ENCODE assay signal across 18 mouse cellular contexts in genomic region chr8:3352715-3353114, GRCm38 (mm10). TPM values are rescaled to one million over a fixed set of nuclear protein-coding genes. Genes with fewer than 3 reads are reported as not detected.
DNase-seq lines count a peak whose midpoint lies in the region; ATAC-seq and TF ChIP-seq lines count a peak whose summit lies in the region.
"Had no signal": no experiment of that assay in that cellular context is flagged by ENCODE, and none has a peak within 500 bp of the region (broad histone marks: within the 10 kb centered on the region; RNA-seq: fewer than 3 reads in every experiment).

No protein-coding gene starts in this region.

- no peaks in the 10 kb centered on the region for H3K36me3 ChIP-seq in intestine, embryonic 14.5 days (ENCODE audit: control insufficient read depth, insufficient read depth, low read length)
- H3K36me3 ChIP-seq in liver, embryonic 13.5 days: no peaks in the 10 kb centered on the region
- no peaks in the 10 kb centered on the region for H3K36me3 ChIP-seq in stomach, embryonic 14.5 days (ENCODE audit: control insufficient read depth, insufficient read depth, low read length)
- H3K36me3 ChIP-seq: heart, embryonic 13.5 days; limb, embryonic 15.5 days; neural tube, embryonic 15.5 days had no signal

- H3K27me3 ChIP-seq in intestine, embryonic 14.5 days (replicated peaks; ENCODE audit: control insufficient read depth, insufficient read depth, low read length): no peaks in the 10 kb centered on the region
- no peaks in the 10 kb centered on the region for H3K27me3 ChIP-seq in liver, embryonic 13.5 days
- H3K27me3 ChIP-seq in stomach, embryonic 14.5 days (ENCODE audit: control insufficient read depth, insufficient read depth, low read length): no peaks in the 10 kb centered on the region
- H3K27me3 ChIP-seq: limb, embryonic 15.5 days; neural tube, embryonic 15.5 days had no signal

- peak; percentile 38 for ATAC-seq in intestine, embryonic 14.5 days (replicated peaks; ENCODE audit: low FRiP score, low TSS enrichment, low read depth)
- no peak for ATAC-seq in liver, embryonic 13.5 days (ENCODE audit: low read depth)
- ATAC-seq in stomach, embryonic 14.5 days (ENCODE audit: insufficient number of reproducible peaks, insufficient read depth, low FRiP score, low read depth): peak; percentile 60

- H3K9me3 ChIP-seq in intestine, embryonic 14.5 days (ENCODE audit: control insufficient read depth, low read length): no peaks in the 10 kb centered on the region
- H3K9me3 ChIP-seq in liver, embryonic 13.5 days (replicated peaks): no peaks in the 10 kb centered on the region
- no peaks in the 10 kb centered on the region for H3K9me3 ChIP-seq in stomach, embryonic 14.5 days (ENCODE audit: control insufficient read depth, low read depth, low read length)
- H3K9me3 ChIP-seq: heart, embryonic 13.5 days; limb, embryonic 15.5 days; neural tube, embryonic 15.5 days had no signal

- peak; percentile 33 to 34 for DNase-seq in spleen, postnatal 36 days (ENCODE audit: low spot score in 2 of 2)
- no peak for DNase-seq in spleen, adult 18-20 months
- no peak for DNase-seq in intestine, embryonic 14.5 days (ENCODE audit: low spot score)
- no peak for DNase-seq in liver, embryonic 13.5 days
- DNase-seq in c-Kit-positive CD71-positive TER-119-positive erythroid progenitor cells, embryonic 14.5 days (ENCODE audit: low spot score): no peak
- DNase-seq in gastrocnemius, adult 2 months: no peak
- DNase-seq in left cerebral cortex, adult 8-10 months (ENCODE audit: low spot score in 2 of 2): no peak
- DNase-seq: adrenal gland, postnatal 36 days; cerebellum, postnatal 14 days; gastrocnemius, postnatal 36 days had no signal

- no peak overlapping the region for H3K4me3 ChIP-seq in intestine, embryonic 14.5 days (ENCODE audit: low read depth, low read length)
- no peak overlapping the region for H3K4me3 ChIP-seq in liver, embryonic 13.5 days (replicated peaks)
- H3K4me3 ChIP-seq in stomach, embryonic 14.5 days (ENCODE audit: low read depth, low read length): no peak overlapping the region
- no peak overlapping the region for H3K4me3 ChIP-seq in gastrocnemius, adult 2 months
- H3K4me3 ChIP-seq: heart, embryonic 13.5 days; layer of hippocampus, adult 2 months; limb, embryonic 15.5 days; neural tube, embryonic 15.5 days had no signal

- no peak for TF ChIP-seq CTCF in gastrocnemius, adult 2 months (IDR thresholded peaks at IDR 0.05)

- peaks cover 9% of the 10 kb centered on the region for H3K4me1 ChIP-seq in intestine, embryonic 14.5 days (replicated peaks; ENCODE audit: control insufficient read depth, insufficient read depth, low read length)
- peaks cover 30% of the 10 kb centered on the region for H3K4me1 ChIP-seq in liver, embryonic 13.5 days (replicated peaks)
- no peaks in the 10 kb centered on the region for H3K4me1 ChIP-seq in stomach, embryonic 14.5 days (ENCODE audit: control insufficient read depth, insufficient read depth, low read length)
- H3K4me1 ChIP-seq: heart, embryonic 13.5 days; limb, embryonic 15.5 days; neural tube, embryonic 15.5 days had no signal

- no peak overlapping the region for H3K9ac ChIP-seq in intestine, embryonic 14.5 days (ENCODE audit: low read length)
- no peak overlapping the region for H3K9ac ChIP-seq in liver, embryonic 13.5 days
- no peak overlapping the region for H3K9ac ChIP-seq in stomach, embryonic 14.5 days (replicated peaks; ENCODE audit: low read depth, low read length)
- H3K9ac ChIP-seq: heart, embryonic 13.5 days; limb, embryonic 15.5 days; neural tube, embryonic 15.5 days had no signal

- intact Hi-C loops in gastrocnemius, adult 2 months (cut with DNase I): loop anchor here (10.0 kb wide), 1 partner anchor 322 kb away; the partner anchor contains the start of genes Fcor and Trappc5

- 59% methylated on average over 6 of the region's 6 CpGs for WGBS in intestine, embryonic 14.5 days
- WGBS in liver, embryonic 13.5 days (ENCODE audit: insufficient replicate concordance): 51% methylated on average over 6 of the region's 6 CpGs
- WGBS in stomach, embryonic 14.5 days: 61% methylated on average over 6 of the region's 6 CpGs

- no peak overlapping the region for H3K27ac ChIP-seq in intestine, embryonic 14.5 days (ENCODE audit: low read depth)
- H3K27ac ChIP-seq in liver, embryonic 13.5 days: peak overlapping the region; percentile 6; the same call in 1 of the 2 replicates
- peak overlapping the region; percentile 29; the same call in 1 of the 2 replicates for H3K27ac ChIP-seq in stomach, embryonic 14.5 days (ENCODE audit: low read length)
- H3K27ac ChIP-seq in gastrocnemius, adult 2 months: no peak overlapping the region
- H3K27ac ChIP-seq: heart, embryonic 13.5 days; layer of hippocampus, adult 2 months; limb, embryonic 15.5 days; neural tube, embryonic 15.5 days had no signal

- no peak overlapping the region for H3K4me2 ChIP-seq in intestine, embryonic 14.5 days (ENCODE audit: low read length)
- peak overlapping the region; percentile 26; the same call in 1 of the 2 replicates for H3K4me2 ChIP-seq in liver, embryonic 13.5 days
- 0 out of 2 replicates have a peak overlapping the region, but pooled peaks have one; percentile 6 for H3K4me2 ChIP-seq in stomach, embryonic 14.5 days (replicated peaks; ENCODE audit: low read depth, low read length)
- H3K4me2 ChIP-seq: heart, embryonic 13.5 days; limb, embryonic 15.5 days; midbrain, embryonic 11.5 days; neural tube, embryonic 15.5 days had no signal

RNA-seq across cellular contexts. Expression of gene A430078G23Rik, which starts 0.5 kb away (rescaled TPM):
- 0.34 TPM in 1 of 2 replicates, not detected in the other for polyA plus RNA-seq in intestine, embryonic 14.5 days (2014; fragmentation: Nextera tagmentation; extraction: Ambion mirVana)
- polyA plus RNA-seq in liver, embryonic 13.5 days (2015; fragmentation: Nextera tagmentation; extraction: Ambion mirVana): 0.53 and 0.62 TPM in 2 replicates
- 0.27 and 0.39 TPM in 2 replicates for polyA plus RNA-seq in stomach, embryonic 14.5 days (2014; fragmentation: Nextera tagmentation; extraction: Ambion mirVana)
- total RNA-seq in gastrocnemius, adult 2 months (2021): not detected
- total RNA-seq in left cerebral cortex, adult 8-10 months (2022): not detected
- total RNA-seq: layer of hippocampus, adult 2 months; left cerebral cortex, postnatal 14 days had no signal
- polyA plus RNA-seq: embryonic facial prominence, embryonic 11.5 days; heart, embryonic 13.5 days; midbrain, embryonic 11.5 days; neural tube, embryonic 15.5 days had no signal

RNA-seq across cellular contexts. Expression of gene Arhgef18, which starts 40.1 kb away (rescaled TPM):
- polyA plus RNA-seq in intestine, embryonic 14.5 days (2014; fragmentation: Nextera tagmentation; extraction: Ambion mirVana): 8.6 and 10.7 TPM in 2 replicates
- polyA plus RNA-seq in liver, embryonic 13.5 days (2015; fragmentation: Nextera tagmentation; extraction: Ambion mirVana): 2.2 and 2.3 TPM in 2 replicates
- polyA plus RNA-seq in stomach, embryonic 14.5 days (2014; fragmentation: Nextera tagmentation; extraction: Ambion mirVana): 9.6 and 13.2 TPM in 2 replicates
- total RNA-seq in gastrocnemius, adult 2 months (2021): 10 to 100 TPM in 1 of 2 experiments, 1 to 10 TPM in 1; 6.9 to 11.8 TPM
- total RNA-seq in left cerebral cortex, adult 8-10 months (2022): 10 to 100 TPM; 38.6 to 45.6 (median 41.8) TPM

Comparison
In these comparisons a context has a peak if more than half of its experiments do, and no peak if none do; other contexts are left out.
1. DNase-seq: peak in spleen, postnatal 36 days (2 of 2); none in spleen, adult 18-20 months (0 of 2), intestine, embryonic 14.5 days (single experiment), liver, embryonic 13.5 days (single experiment), c-Kit-positive CD71-positive TER-119-positive erythroid progenitor cells, embryonic 14.5 days (single experiment), gastrocnemius, adult 2 months (single experiment) and left cerebral cortex, adult 8-10 months (0 of 2).
2. H3K27ac ChIP-seq: peak in liver, embryonic 13.5 days (single experiment) and stomach, embryonic 14.5 days (single experiment); none in intestine, embryonic 14.5 days (single experiment) and gastrocnemius, adult 2 months (single experiment).